Mouse (Mus musculus): Measurements from ENCODE around the gene Tmprss13. TPM values are rescaled to one million over a fixed set of nuclear protein-coding genes. Genes with fewer than 3 reads are reported as not detected.

The Tmprss13 gene
- polyA plus RNA-seq, 1 experiment from 2014 or later, result not detected

DNA sequence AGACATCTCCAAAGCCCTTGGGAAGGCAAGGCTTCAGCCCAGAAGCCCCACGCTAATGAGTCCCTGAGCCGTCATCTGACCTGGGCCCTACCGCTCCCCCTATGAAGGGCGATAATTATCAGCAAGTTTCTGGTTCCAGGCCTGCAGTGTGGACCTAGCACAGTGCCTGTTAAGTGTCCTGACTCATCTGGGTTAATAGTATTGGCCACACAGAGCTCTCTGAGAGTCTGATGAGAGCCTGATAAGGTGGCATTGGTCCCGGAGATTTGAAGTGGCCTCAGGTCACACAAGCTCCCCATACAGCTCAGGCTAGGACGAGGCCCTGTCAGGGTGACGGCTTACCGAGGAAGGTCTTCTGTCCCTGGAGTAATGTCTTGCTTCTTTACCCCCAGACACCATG is 70.7 kb downstream of the Tmprss13 start:
- Histone ChIP-seq H3K4me1 (0 out of 2 replicates have a peak, but pooled peaks cover 2% of the 10 kb centered on the region), H3K27ac (no peak overlapping the region), H3K27me3 (replicated peaks) (no peaks in the 10 kb centered on the region), H3K9ac (no peak overlapping the region), H3K4me2 (no peak overlapping the region), H3K36me3 (replicated peaks) (peaks cover 9% of the 10 kb centered on the region; the same call in 1 of the 2 replicates), H3K4me3 (no peak overlapping the region), H3K9me3 (no peaks in the 10 kb centered on the region)
- 87% methylated on average over 8 of the region's 8 CpGs for WGBS
- no peak for ATAC-seq (replicated peaks)

DNA sequence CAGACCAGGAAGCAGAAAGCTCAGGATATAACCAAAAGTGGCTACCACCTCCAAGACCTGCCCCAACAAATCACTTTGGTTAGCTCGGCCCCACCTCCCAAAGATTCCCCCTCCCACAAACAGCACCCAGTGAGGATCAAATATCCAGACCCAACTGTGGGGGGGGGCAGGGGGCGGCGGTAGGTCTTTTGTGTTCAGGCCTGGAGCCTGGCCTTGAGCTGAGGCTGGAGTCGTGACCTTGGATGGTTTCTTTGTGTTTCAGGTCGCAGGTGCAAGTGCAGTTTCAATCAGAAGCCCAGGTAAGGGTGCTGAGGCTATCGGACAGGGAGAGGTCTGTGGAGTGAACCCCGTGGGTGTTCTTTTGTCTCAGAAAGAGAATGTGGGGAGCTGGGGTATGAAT is 72.4 kb downstream of the Tmprss13 start:
- Histone ChIP-seq H3K4me1 (0 out of 2 replicates have a peak, but pooled peaks cover 2% of the 10 kb centered on the region), H3K27ac (no peak overlapping the region), H3K4me3 (no peak overlapping the region), H3K4me2 (no peak overlapping the region), H3K36me3 (replicated peaks) (peaks cover 20% of the 10 kb centered on the region; the same call in 1 of the 2 replicates), H3K9me3 (no peaks in the 10 kb centered on the region), H3K27me3 (replicated peaks) (no peaks in the 10 kb centered on the region), H3K9ac (no peak overlapping the region)
- 74% methylated on average over 7 of the region's 7 CpGs for WGBS
- no peak for ATAC-seq (replicated peaks)

DNA sequence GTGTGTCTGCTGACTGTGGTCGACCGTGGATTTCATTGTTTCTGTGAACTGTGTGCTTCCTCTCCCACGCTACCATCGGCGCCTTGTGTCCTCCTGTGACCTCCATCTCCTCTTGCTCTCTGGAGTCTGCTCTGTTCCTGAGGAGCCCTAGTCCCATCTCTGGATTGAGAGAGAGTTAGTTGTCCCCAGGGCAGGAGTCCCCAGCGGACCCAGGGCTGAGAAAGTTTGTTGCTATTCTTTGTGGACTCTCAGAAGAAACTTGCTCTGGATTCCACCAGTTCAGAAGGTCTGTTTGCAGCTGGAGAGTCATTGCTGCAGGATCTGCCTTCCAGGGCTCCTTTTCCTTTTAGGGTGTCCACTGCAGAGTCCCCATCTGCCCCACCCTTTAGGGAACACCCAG is 76.3 kb downstream of the Tmprss13 start:
- 91% methylated on average over 6 of the region's 6 CpGs for WGBS
- H3K36me3 ChIP-seq (replicated peaks), result peaks cover 20% of the 10 kb centered on the region; the same call in 1 of the 2 replicates

DNA sequence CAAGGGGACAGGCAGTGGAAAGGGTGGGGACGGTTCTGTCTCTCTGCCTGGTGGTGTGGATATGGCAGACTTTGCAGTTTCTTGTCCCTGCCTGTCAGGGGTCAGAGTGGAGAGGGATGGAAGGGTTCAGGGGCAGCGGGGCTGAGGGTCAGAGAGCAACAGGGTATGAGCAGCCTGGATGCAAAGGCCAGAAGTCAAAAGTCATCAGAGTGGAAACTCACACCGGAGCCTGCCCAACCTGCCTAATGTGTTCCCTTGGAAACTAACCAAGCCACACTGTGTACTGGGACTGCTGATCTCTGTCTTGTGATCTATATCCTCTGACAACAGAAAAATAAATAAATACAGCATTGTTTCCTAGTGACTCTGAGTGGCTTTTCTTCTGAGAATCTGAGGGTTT is 76.9 kb downstream of the Tmprss13 start:
- H3K27ac ChIP-seq, result no peak overlapping the region
- H3K27me3 ChIP-seq (replicated peaks), result no peaks in the 10 kb centered on the region
- WGBS, result 71% methylated on average over 3 of the region's 3 CpGs
- no peak overlapping the region for H3K4me3 ChIP-seq
- H3K9me3 ChIP-seq, result no peaks in the 10 kb centered on the region
- H3K36me3 ChIP-seq (replicated peaks), result peaks cover 17% of the 10 kb centered on the region; the same call in 1 of the 2 replicates
- H3K4me1 ChIP-seq, result no peaks in the 10 kb centered on the region
- H3K4me2 ChIP-seq, result no peak overlapping the region
- H3K9ac ChIP-seq, result no peak overlapping the region
- ATAC-seq (replicated peaks), result no peak

More for the DNA sequence above, 76.3 kb downstream of the Tmprss13 start:
- no peak overlapping the region for H3K9ac ChIP-seq
- no peak for ATAC-seq (replicated peaks)
- H3K4me3 ChIP-seq, result no peak overlapping the region
- H3K27ac ChIP-seq, result no peak overlapping the region
- no peaks in the 10 kb centered on the region for H3K27me3 ChIP-seq (replicated peaks)
- H3K4me2 ChIP-seq, result no peak overlapping the region
- H3K4me1 ChIP-seq, result no peaks in the 10 kb centered on the region
- H3K9me3 ChIP-seq, result no peaks in the 10 kb centered on the region

Other genes starting within 250 kb of the Tmprss13 start
- gene Jaml, start 239.9 kb upstream of the Tmprss13 start, polyA plus RNA-seq (2015; fragmentation: Nextera tagmentation; extraction: Ambion mirVana), result 0.24 and 0.26 TPM in 2 replicates
- 10.0 and 11.2 TPM in 2 replicates for gene Scn2b, start 201.3 kb upstream of the Tmprss13 start, polyA plus RNA-seq (2015; fragmentation: Nextera tagmentation; extraction: Ambion mirVana)
- 0.30 and 0.42 TPM in 2 replicates for gene Scn4b, start 180.7 kb upstream of the Tmprss13 start, polyA plus RNA-seq (2015; fragmentation: Nextera tagmentation; extraction: Ambion mirVana)
- gene BC049352, start 137.1 kb upstream of the Tmprss13 start, polyA plus RNA-seq (2015; fragmentation: Nextera tagmentation; extraction: Ambion mirVana), result not detected in 2 replicates
- not detected in 2 replicates for gene Tmprss4, start 115.0 kb upstream of the Tmprss13 start, polyA plus RNA-seq (2015; fragmentation: Nextera tagmentation; extraction: Ambion mirVana)
- 0.68 and 0.91 TPM in 2 replicates for gene Il10ra, start 50.0 kb upstream of the Tmprss13 start, polyA plus RNA-seq (2015; fragmentation: Nextera tagmentation; extraction: Ambion mirVana)
- 639 and 647 TPM in 2 replicates for gene Fxyd6, start 51.1 kb downstream of the Tmprss13 start, polyA plus RNA-seq (2015; fragmentation: Nextera tagmentation; extraction: Ambion mirVana)
- gene Fxyd2, start 80.6 kb downstream of the Tmprss13 start, polyA plus RNA-seq (2015; fragmentation: Nextera tagmentation; extraction: Ambion mirVana), result 10.4 and 11.4 TPM in 2 replicates
- gene Dscaml1, start 107.5 kb downstream of the Tmprss13 start, polyA plus RNA-seq (2015; fragmentation: Nextera tagmentation; extraction: Ambion mirVana), result 18.4 and 19.6 TPM in 2 replicates

Data from midbrain, embryonic 15.5 days (tissue).